Mouse (Mus musculus): ENCODE data around the gene Kif2b. TPM values are rescaled to one million over a fixed set of nuclear protein-coding genes. Genes with fewer than 3 reads are reported as not detected.

Kif2b gene
- not detected in 2 replicates for polyA plus RNA-seq (2014; fragmentation: Nextera tagmentation; extraction: Ambion mirVana)

GRCm38 (mm10) chr11:91577317-91577716, at the start of gene Kif2b:
Gene Kif2b (minus strand): TSS chr11:91577558.
- Histone ChIP-seq H3K4me3 (ENCODE audit: low read depth, low read length) (no peak within 1 kb of the TSS), H3K9ac (replicated peaks; ENCODE audit: low read depth, low read length) (no peak within 1 kb of the TSS), H3K4me1 (ENCODE audit: control insufficient read depth, insufficient read depth, low read length) (no peaks in the 10 kb centered on the region), H3K27me3 (ENCODE audit: control insufficient read depth, insufficient read depth, low read length) (no peaks in the 10 kb centered on the region), H3K27ac (ENCODE audit: low read length) (no peak within 1 kb of the TSS), H3K9me3 (ENCODE audit: control insufficient read depth, low read depth, low read length) (no peaks in the 10 kb centered on the region; the same call in 1 of the 2 replicates), H3K36me3 (ENCODE audit: control insufficient read depth, insufficient read depth, low read length) (no peaks in the 10 kb centered on the region), H3K4me2 (replicated peaks; ENCODE audit: low read depth, low read length) (no peak within 1 kb of the TSS)
- WGBS = 88% methylated on average over 9 of the region's 9 CpGs
- ATAC-seq (ENCODE audit: insufficient number of reproducible peaks, insufficient read depth, low FRiP score, low read depth) = no peak

GRCm38 (mm10) chr11:91593088-91593487, 15.7 kb upstream of the Kif2b start:
- H3K9me3 ChIP-seq (ENCODE audit: control insufficient read depth, low read depth, low read length) = no peaks in the 10 kb centered on the region
- no peak overlapping the region for H3K9ac ChIP-seq (replicated peaks; ENCODE audit: low read depth, low read length)
- 47% methylated on average over 3 of the region's 3 CpGs for WGBS

GRCm38 (mm10) chr11:91576856-91577255, 502 bp downstream of the Kif2b start:
- Histone ChIP-seq H3K9me3 (ENCODE audit: control insufficient read depth, low read depth, low read length) (no peaks in the 10 kb centered on the region; the same call in 1 of the 2 replicates), H3K4me2 (replicated peaks; ENCODE audit: low read depth, low read length) (no peak overlapping the region), H3K36me3 (ENCODE audit: control insufficient read depth, insufficient read depth, low read length) (no peaks in the 10 kb centered on the region), H3K27ac (ENCODE audit: low read length) (no peak overlapping the region), H3K27me3 (ENCODE audit: control insufficient read depth, insufficient read depth, low read length) (no peaks in the 10 kb centered on the region), H3K4me1 (ENCODE audit: control insufficient read depth, insufficient read depth, low read length) (no peaks in the 10 kb centered on the region), H3K4me3 (ENCODE audit: low read depth, low read length) (no peak overlapping the region), H3K9ac (replicated peaks; ENCODE audit: low read depth, low read length) (no peak overlapping the region)
- WGBS = 93% methylated on average over 19 of the region's 19 CpGs
- no peak for ATAC-seq (ENCODE audit: insufficient number of reproducible peaks, insufficient read depth, low FRiP score, low read depth)

More at GRCm38 (mm10) chr11:91593088-91593487, 15.7 kb upstream of the Kif2b start:
- H3K27me3 ChIP-seq (ENCODE audit: control insufficient read depth, insufficient read depth, low read length) = no peaks in the 10 kb centered on the region
- ATAC-seq (ENCODE audit: insufficient number of reproducible peaks, insufficient read depth, low FRiP score, low read depth) = no peak
- H3K4me2 ChIP-seq (replicated peaks; ENCODE audit: low read depth, low read length) = no peak overlapping the region
- H3K4me3 ChIP-seq (ENCODE audit: low read depth, low read length) = no peak overlapping the region
- no peaks in the 10 kb centered on the region for H3K4me1 ChIP-seq (ENCODE audit: control insufficient read depth, insufficient read depth, low read length)
- H3K27ac ChIP-seq (ENCODE audit: low read length) = no peak overlapping the region
- no peaks in the 10 kb centered on the region for H3K36me3 ChIP-seq (ENCODE audit: control insufficient read depth, insufficient read depth, low read length)

- ATAC-seq (ENCODE audit: insufficient number of reproducible peaks, insufficient read depth, low FRiP score, low read depth) = no peak
- no peak overlapping the region for H3K4me2 ChIP-seq (replicated peaks; ENCODE audit: low read depth, low read length)
- no peak overlapping the region for H3K27ac ChIP-seq (ENCODE audit: low read length)
- H3K9me3 ChIP-seq (ENCODE audit: control insufficient read depth, low read depth, low read length) = no peaks in the 10 kb centered on the region; the same call in 1 of the 2 replicates
- 90% methylated on average over 8 of the region's 8 CpGs for WGBS
- H3K4me1 ChIP-seq (ENCODE audit: control insufficient read depth, insufficient read depth, low read length) = no peaks in the 10 kb centered on the region
- H3K4me3 ChIP-seq (ENCODE audit: low read depth, low read length) = no peak overlapping the region
- no peaks in the 10 kb centered on the region for H3K27me3 ChIP-seq (ENCODE audit: control insufficient read depth, insufficient read depth, low read length)
- H3K36me3 ChIP-seq (ENCODE audit: control insufficient read depth, insufficient read depth, low read length) = no peaks in the 10 kb centered on the region
- no peak overlapping the region for H3K9ac ChIP-seq (replicated peaks; ENCODE audit: low read depth, low read length)
Measured at GRCm38 (mm10) chr11:91575406-91575805, 2.0 kb downstream of the Kif2b start.

GRCm38 (mm10) chr11:91574477-91574876, 2.9 kb downstream of the Kif2b start:
- Histone ChIP-seq H3K36me3 (ENCODE audit: control insufficient read depth, insufficient read depth, low read length) (no peaks in the 10 kb centered on the region), H3K4me2 (replicated peaks; ENCODE audit: low read depth, low read length) (no peak overlapping the region), H3K27ac (ENCODE audit: low read length) (no peak overlapping the region), H3K4me1 (ENCODE audit: control insufficient read depth, insufficient read depth, low read length) (no peaks in the 10 kb centered on the region), H3K27me3 (ENCODE audit: control insufficient read depth, insufficient read depth, low read length) (no peaks in the 10 kb centered on the region), H3K9ac (replicated peaks; ENCODE audit: low read depth, low read length) (no peak overlapping the region), H3K9me3 (ENCODE audit: control insufficient read depth, low read depth, low read length) (no peaks in the 10 kb centered on the region; the same call in 1 of the 2 replicates), H3K4me3 (ENCODE audit: low read depth, low read length) (no peak overlapping the region)
- WGBS = 68% methylated on average over 3 of the region's 3 CpGs
- no peak for ATAC-seq (ENCODE audit: insufficient number of reproducible peaks, insufficient read depth, low FRiP score, low read depth)

GRCm38 (mm10) chr11:91530737-91531136, 46.6 kb downstream of the Kif2b start:
- no peak for ATAC-seq (ENCODE audit: insufficient number of reproducible peaks, insufficient read depth, low FRiP score, low read depth)
- Histone ChIP-seq H3K4me3 (ENCODE audit: low read depth, low read length) (no peak overlapping the region), H3K4me1 (ENCODE audit: control insufficient read depth, insufficient read depth, low read length) (no peaks in the 10 kb centered on the region), H3K9me3 (ENCODE audit: control insufficient read depth, low read depth, low read length) (no peaks in the 10 kb centered on the region), H3K27ac (ENCODE audit: low read length) (no peak overlapping the region), H3K36me3 (ENCODE audit: control insufficient read depth, insufficient read depth, low read length) (no peaks in the 10 kb centered on the region), H3K9ac (replicated peaks; ENCODE audit: low read depth, low read length) (no peak overlapping the region), H3K27me3 (ENCODE audit: control insufficient read depth, insufficient read depth, low read length) (no peaks in the 10 kb centered on the region), H3K4me2 (replicated peaks; ENCODE audit: low read depth, low read length) (no peak overlapping the region)
- WGBS = 78% methylated on average over 4 of the region's 4 CpGs
